Mouse (Mus musculus) adrenal gland, postnatal 36 days (tissue): ENCODE measurements around the gene Olfr1346. TPM values are rescaled to one million over a fixed set of nuclear protein-coding genes. Genes with fewer than 3 reads are reported as not detected.

ENCODE experiments used
- DNase-seq, 2 experiments: peaks; one replicate each; pipeline ENCODE4 v3.0.0; 2021; ENCODE audit warnings: mixed read lengths in 1 of 2
- long read RNA-seq, 2 experiments: library from polyadenylated mRNA; stranded (forward); transcript quantifications; one replicate each; pipeline ENCODE4 v2.0.0; 2021; ENCODE audit warnings: borderline sequencing depth in 2 of 2
- total RNA-seq, 2 experiments: library from RNA; stranded (reverse); gene quantifications; 2 replicates each; pipeline ENCODE4 v1.2.3; 2021

Olfr1346 gene
- not detected for total RNA-seq
- long read RNA-seq, experiment 1 = 0 reads
- long read RNA-seq, experiment 2 = 0 reads

DNA sequence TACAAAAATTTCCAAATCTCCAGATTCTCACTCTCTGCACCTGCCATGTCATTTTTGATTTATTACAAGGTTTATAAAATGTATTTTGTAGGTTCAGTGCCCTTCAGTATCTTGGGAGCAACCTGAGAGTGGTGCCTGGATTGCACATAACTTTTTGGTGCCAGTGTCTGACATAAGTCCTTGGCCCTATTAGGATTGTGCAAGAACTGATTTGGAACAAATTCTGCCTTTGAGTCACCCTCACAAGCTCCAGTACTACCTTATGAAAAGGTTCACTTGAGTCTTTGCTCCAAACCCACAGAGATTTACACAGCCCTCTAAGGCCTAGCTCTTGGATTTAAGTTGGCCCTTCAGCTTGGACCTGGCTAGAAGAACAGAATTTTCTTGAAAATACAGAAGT lies at the start of gene Olfr1346:
Gene Olfr1346 (plus strand): TSS at position 151 of the 400 bp plus-strand sequence.
- DNase-seq = no peak

DNA sequence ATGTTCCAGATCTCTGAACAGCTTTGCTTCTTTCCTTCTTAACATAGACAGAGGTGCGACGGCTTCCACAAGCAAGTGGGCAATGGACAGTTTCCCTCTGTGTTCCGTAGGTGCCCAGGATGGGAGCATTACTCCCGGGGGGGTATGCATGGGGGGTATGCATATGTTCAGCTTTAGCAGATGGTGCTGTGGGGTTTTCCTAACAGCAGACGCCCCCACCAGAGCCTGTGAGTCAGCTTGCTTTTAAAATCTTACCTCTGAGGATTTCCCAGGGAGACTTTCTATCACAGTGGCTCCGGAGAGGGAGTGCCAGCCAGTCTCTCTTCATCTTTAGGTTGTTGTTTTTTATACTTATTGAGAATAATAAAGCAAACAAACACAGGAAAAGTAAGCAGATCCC lies 47.0 kb upstream of the Olfr1346 start:
- DNase-seq = no peak

DNA sequence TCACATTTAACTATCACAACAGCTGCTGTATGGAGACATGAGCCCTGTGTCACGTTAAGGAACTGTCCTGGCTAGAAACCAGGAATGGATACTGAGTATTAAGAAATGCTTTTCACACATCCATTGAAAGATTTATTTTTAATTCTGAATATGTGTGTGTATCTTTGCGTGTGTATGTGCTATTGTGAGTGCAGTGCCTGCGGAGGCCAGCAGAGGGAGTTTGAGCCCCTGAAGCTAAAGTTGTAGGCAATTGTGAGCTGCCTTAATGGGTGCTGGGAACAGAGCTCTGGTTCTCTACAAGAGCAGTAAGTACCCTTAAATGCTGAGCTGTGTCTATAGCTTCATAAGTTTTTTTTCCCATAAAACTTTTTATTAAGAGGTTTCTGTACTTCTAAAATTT lies 37.5 kb upstream of the Olfr1346 start:
- no peak for DNase-seq

DNA sequence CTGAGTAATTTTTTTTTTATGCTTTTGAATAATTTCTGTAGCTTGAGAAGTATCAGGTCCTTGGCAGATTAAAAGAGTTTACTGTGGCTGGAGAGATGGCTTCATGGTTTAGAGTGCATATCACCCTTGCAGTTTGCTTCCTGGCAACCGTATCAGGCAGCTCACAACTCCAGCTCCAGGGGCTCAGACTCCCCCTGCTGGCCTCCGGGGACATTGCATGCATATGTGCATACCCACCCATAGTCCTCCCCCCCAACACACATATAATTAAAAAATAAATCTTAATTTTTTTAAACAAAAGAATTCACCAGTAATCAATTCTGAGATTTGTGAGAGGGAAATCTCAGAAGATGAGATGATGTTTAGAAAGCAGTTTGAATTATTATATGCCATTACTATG lies 36.6 kb upstream of the Olfr1346 start:
- DNase-seq = peak; percentile 38 to 55

DNA sequence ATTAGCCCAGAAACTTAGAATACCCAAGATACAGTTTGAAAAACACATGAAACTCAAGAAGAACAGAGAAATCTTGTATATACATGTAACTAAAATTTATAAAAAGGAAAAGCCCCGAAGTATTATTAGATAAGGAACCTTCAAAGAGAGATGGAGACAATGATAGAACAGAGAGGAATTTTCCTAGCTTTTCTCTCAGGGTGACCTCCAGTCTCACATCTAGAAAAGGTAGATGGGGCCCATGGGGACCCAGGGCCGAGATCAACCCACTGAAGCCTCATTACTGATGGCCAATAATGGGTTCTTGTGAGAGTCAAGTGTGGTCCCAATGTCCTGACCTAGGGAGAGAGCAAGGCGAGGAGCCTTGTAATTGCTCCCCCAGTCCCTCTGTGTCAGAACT lies 28.5 kb upstream of the Olfr1346 start, which contains the start of gene Olfr1344:
Gene Olfr1344 (plus strand): TSS at position 301 of the 400 bp plus-strand sequence.
- DNase-seq = no peak

DNA sequence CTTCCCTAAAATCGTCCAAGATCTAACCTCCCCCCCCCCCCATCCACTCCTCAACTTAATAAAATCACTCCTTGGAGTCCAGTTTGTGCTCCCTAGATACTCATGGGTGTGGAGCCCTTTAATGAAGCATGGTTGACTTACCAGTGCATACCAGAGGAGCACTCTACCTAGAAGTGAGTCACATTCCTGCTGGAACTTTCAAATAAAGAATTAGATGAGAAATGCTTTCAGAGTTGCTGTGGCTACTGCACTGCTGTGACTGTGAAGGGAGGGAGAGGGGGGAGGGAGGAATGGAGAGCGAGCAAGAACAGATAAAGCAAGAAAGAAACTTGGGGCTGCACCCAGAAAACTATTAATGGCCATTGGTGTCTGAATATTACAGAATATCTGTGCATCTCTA lies 25.7 kb upstream of the Olfr1346 start:
- no peak for DNase-seq

DNA sequence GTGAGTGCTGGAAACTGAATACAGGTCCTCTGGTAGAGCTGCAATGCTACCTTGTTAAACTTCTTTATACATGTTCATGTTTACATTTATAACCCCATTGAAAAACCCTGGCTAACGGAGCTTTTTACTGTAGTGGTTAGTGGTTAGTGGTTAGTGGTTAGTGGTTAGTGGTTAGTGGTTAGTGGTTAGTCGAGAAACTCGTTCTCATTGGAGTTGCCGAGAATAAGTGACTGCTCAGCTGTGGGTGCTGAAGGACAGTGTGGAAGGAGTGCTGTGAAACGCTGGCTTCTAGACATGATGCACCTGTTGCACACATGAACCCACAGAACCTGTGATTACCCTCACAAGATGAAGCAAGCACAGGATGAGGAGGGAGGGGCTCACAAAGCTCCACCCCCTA lies 19.1 kb upstream of the Olfr1346 start:
- DNase-seq = no peak

DNA sequence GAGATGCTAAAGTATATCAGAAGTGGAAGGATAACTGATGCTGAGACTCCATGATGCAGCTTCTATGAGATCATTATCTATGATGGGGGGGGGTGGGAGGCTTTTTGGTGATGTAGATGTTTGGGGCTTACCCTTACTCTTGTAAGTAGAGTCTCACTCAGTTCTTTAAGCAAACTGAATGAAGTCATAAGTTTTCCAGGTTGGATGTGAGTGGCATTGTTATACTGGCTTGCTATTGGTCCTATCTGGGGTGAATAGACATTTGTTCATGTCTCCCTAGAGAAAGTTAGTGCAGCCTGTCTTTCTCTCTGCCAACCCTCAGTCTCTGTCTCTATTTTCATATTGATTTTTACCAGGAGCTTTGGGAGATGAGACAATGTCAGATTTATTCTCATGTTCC lies 11.0 kb upstream of the Olfr1346 start, which contains the start of gene Olfr1336:
Gene Olfr1336 (plus strand): TSS at position 301 of the 400 bp plus-strand sequence.
- DNase-seq = no peak

DNA sequence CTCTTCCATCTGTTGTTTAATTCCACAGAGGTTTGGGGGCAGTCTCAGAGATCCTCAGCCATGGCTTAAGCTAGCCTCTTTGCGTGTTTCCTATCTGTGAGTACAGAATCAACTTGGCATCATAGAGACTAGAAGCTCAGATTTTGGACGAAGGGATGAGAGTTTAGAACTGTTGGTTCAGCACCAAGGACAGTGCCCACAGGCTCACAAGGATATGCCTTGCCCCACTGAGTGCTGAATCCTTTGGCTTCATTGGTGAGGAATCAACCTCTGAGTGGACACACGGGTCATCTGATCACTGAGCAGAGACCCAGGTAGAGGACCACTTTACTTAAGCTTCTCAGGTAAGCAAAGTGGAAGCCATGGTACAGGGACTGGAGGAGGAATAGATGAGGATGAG lies 10.5 kb upstream of the Olfr1346 start:
- peak in 1 of 2 experiments; percentile 13 for DNase-seq

DNA sequence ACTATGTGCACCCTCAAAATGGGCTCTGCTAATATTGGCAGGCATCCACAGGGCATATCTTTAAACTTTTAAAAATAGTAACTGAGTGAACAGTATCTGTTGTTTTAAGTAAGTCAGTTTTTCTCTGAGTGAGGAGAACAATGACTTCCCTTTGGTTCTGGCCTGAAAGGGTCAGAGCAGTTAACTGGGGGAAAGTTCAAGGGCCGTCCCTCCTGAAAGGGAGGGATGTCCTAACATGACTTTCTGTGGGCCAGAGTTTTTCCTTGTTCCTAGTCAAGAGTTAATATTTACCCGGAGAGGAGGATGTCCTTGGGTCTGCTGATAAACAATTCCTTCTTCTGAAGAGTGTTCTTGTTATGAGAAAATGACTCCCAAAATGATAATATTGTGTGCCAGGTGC lies 10.7 kb downstream of the Olfr1346 start:
- DNase-seq = peak in 1 of 2 experiments; percentile 9

DNA sequence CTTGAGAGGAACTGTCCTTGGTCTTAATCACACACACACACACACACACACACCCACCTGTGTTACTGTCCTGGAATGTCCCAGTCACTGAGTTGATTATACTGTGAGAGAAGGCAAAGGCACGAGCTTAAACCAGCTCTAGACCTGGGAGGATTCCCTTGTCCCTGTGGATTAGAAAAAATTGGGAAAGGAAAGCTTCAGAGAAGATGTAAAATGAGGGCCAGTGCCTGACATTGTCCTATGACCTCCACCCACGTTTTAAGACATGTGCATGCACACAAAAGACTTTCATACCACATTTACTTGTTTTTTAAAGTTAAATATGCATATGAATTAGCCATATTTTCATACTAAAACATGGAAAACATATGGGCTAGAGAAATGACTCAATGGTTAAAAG lies 19.9 kb downstream of the Olfr1346 start, which contains the start of gene Olfr5:
Gene Olfr5 (minus strand): TSS at position 101 of the 400 bp plus-strand sequence.
- DNase-seq = no peak

DNA sequence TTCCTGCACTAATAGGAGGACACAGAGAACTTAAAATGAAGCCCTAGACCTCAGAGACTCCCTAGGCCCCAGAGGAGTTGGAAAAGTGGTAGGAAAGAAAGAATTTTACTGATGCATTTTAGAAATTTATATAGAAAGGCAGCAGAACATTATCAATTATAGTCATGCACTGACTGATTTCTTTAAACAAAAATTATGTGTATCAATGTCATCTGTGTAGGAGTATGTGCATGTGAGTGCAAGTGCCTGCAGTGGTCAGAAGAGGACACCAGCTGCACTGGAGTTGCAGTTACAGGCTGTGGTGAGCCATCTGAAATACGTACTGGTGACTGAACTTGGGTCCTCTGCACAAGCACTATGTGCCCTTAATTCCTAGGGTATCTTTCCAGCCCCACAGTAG lies 32.8 kb downstream of the Olfr1346 start, which contains the start of gene Olfr1347:
Gene Olfr1347 (minus strand): TSS at position 101 of the 400 bp plus-strand sequence.
- DNase-seq = no peak

DNA sequence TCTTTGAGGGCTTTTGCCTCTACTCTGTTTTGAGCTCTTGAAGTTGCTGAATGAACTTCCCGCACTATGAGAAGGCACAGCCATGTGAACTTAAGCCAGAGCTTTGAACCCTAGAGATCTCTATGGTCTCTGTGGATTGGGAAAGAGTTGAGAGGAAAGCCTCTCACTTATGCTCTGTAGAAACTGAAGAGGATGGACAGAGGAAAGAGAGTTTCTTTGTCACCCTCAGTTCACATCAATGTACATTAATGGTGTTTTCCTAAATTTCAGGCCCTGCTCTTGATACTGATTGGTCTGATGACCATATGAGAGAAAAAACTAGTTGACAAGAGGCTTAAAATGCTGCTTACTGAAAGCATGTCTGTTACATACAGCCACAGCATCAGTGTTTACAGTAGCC lies 41.7 kb downstream of the Olfr1346 start, which contains the start of gene Olfr1348:
Gene Olfr1348 (minus strand): TSS at position 101 of the 400 bp plus-strand sequence.
- DNase-seq = no peak

DNA sequence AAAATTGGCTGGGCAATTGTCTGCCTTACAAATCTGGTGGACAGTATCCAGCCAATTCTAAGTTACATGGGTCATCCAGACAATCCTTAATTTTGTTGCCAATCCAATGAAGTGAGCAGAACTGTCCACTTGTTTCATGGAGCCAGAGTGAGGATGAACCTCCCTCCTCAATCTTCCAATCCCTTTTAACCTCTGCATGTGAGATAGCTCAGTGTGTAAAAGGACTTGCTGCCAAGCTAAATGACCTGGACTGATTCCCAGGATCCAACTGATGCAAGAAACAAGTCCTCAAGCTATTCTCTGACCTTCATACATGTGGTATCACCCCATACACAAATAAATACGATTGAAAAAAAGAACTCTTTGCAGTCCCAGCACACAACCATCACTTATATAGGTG lies 54.8 kb downstream of the Olfr1346 start:
- DNase-seq = no peak

DNA sequence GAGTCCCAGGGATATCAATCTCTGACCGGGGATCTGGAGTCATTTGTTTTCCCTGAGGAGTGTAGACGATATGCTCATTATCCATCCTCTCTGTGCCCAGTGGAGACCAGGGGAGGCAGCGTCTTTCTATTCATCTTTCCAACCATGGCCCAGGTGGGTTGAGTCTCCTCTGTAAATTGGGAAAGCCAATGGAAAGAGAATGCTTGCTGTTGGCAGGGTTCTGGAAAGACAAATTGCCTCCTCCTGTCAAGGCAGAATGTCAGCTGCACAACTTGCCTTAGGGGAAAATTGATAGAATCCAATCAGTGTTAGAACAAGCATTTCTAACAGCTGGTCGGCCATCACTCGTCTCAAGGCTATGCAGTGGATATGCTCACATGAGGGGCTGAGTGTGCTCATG lies 55.9 kb downstream of the Olfr1346 start, which contains the start of gene Olfr1349:
Gene Olfr1349 (minus strand): TSS at position 101 of the 400 bp plus-strand sequence.
- DNase-seq = no peak

DNA sequence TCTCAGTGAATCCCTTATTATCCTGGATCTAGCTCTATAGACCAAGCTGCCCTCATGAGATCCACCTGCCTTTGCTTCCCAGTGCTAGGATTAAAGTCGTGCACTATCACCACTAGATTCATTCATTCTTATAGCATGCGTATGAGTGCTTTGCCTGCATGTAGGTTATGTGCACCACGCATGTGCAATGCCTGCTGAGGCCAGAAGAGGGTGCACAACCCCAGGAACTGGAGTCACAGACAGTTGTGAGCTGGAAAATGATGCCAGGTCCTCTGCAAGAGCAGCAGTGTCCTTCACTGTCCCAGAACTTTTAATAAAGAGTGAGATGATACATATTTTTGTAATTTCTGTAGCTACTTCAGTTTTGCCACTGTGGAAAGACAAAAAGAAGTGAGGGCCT lies 58.1 kb downstream of the Olfr1346 start:
- no peak for DNase-seq

DNA sequence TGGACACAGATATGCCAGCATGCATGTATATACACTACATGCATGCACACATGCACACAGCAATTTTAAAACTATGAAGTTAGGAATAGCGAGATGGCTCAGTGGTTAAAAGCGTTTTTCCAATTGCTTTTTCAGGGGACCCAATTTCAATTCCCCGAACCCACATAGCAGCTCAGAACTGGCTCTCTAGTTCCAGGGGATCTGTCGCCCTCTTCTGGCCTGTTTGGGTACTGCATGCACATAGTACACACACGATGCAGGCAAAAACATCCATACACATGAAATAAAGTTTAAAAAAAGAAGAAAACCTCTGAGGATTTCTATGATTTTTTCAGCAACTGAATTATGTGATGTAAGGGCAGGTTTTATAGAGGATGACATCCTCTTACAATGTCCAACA lies 59.2 kb downstream of the Olfr1346 start:
- no peak for DNase-seq

Other genes starting within 250 kb of the Olfr1346 start
- not detected for gene Zscan5b, start 244.8 kb upstream of the Olfr1346 start, total RNA-seq
- gene Epp13, start 214.4 kb upstream of the Olfr1346 start, total RNA-seq = not detected
- 1 to 10 TPM; 5.9 to 9.8 TPM for gene Zfp667, start 180.5 kb upstream of the Olfr1346 start, total RNA-seq
- gene Zfp583, start 135.8 kb upstream of the Olfr1346 start, total RNA-seq = 1 to 10 TPM; 2.1 to 3.2 TPM
- under 1 TPM; 0.70 to 0.79 TPM for gene Gm3854, start 123.3 kb upstream of the Olfr1346 start, total RNA-seq
- 1 to 10 TPM; 1.8 to 3.2 TPM for gene Zfp78, start 103.8 kb upstream of the Olfr1346 start, total RNA-seq
- 1 to 10 TPM; 2.2 to 2.8 TPM for gene Zfp28, start 83.8 kb upstream of the Olfr1346 start, total RNA-seq
- gene Smim17, start 68.4 kb upstream of the Olfr1346 start, total RNA-seq = under 1 TPM; 0.13 to 0.66 TPM
- gene Gm20715, start 56.8 kb upstream of the Olfr1346 start, total RNA-seq = not detected
- not detected for gene Olfr1344, start 28.4 kb upstream of the Olfr1346 start, total RNA-seq
- gene Olfr1336, start 10.9 kb upstream of the Olfr1346 start, total RNA-seq = not detected
- gene Olfr5, start 19.8 kb downstream of the Olfr1346 start, total RNA-seq = not detected
- gene Olfr1347, start 32.7 kb downstream of the Olfr1346 start, total RNA-seq = not detected
- gene Olfr1348, start 41.6 kb downstream of the Olfr1346 start, total RNA-seq = not detected
- not detected for gene Olfr1349, start 55.8 kb downstream of the Olfr1346 start, total RNA-seq
- gene Olfr1350, start 97.7 kb downstream of the Olfr1346 start, total RNA-seq = not detected
- gene Zim1, start 229.3 kb downstream of the Olfr1346 start, total RNA-seq = 1 to 10 TPM; 5.4 to 5.6 TPM